Mouse (Mus musculus) forebrain, embryonic 14.5 days (tissue): ENCODE results near the gene Fam102b. TPM values are rescaled to one million over a fixed set of nuclear protein-coding genes. Genes with fewer than 3 reads are reported as not detected.
A peak's percentile ranks its signal among the peaks of the same experiment; 100 is the strongest.

Source experiments
- ATAC-seq: fragments of 200-750 bp; cut with Nextera tagmentation; 2 replicates; pipeline ENCODE4 v1.8.0; 2017; ENCODE audit warnings: mild to moderate bottlenecking, moderate library complexity
- DNase-seq: peaks from one replicate; pipeline ENCODE4 v3.0.0-alpha.2; 2015; ENCODE audit warnings: low spot score
- H3K27ac ChIP-seq: fragments of 300-500 bp; sonication (generic); 2 replicates; pipeline ENCODE4 v1.5.1; 2014; ENCODE audit warnings: low read depth, mild to moderate bottlenecking, control low read depth, low read length, moderate library complexity
- H3K27me3 ChIP-seq: fragments of 300-500 bp; sonication (generic); replicated peaks from 2 replicates; pipeline ENCODE4 v1.6.1; 2014; ENCODE audit warnings: low read length, control low read depth, mixed read lengths; ENCODE audit not compliant: control insufficient read depth, insufficient read depth
- H3K36me3 ChIP-seq: fragments of 300-500 bp; sonication (generic); 2 replicates; pipeline ENCODE4 v1.6.1; 2014; ENCODE audit warnings: low read length, control low read depth; ENCODE audit not compliant: control insufficient read depth, insufficient read depth
- H3K4me1 ChIP-seq: fragments of 300-500 bp; sonication (generic); 2 replicates; pipeline ENCODE4 v1.6.1; 2014; ENCODE audit warnings: antibody characterized with exemption, low read length, control low read depth; ENCODE audit not compliant: control insufficient read depth, insufficient read depth
- H3K4me2 ChIP-seq: fragments of 300-500 bp; sonication (generic); 2 replicates; pipeline ENCODE4 v1.6.1; 2014; ENCODE audit warnings: mild to moderate bottlenecking, control low read depth, low read length
- H3K4me3 ChIP-seq: fragments of 300-500 bp; sonication (generic); 2 replicates; pipeline ENCODE4 v1.5.1; 2014; ENCODE audit warnings: low read depth, low read length, control low read depth
- H3K9ac ChIP-seq: fragments of 300-500 bp; sonication (generic); 2 replicates; pipeline ENCODE4 v1.6.1; 2014; ENCODE audit warnings: mild to moderate bottlenecking, low read length, control low read depth, moderate library complexity
- H3K9me3 ChIP-seq: fragments of 300-500 bp; sonication (generic); replicated peaks from 2 replicates; pipeline ENCODE4 v1.6.1; 2016; ENCODE audit warnings: low read length, control low read depth, mixed read lengths; ENCODE audit not compliant: control insufficient read depth
- WGBS: fragments of 180-500 bp; shearing (Covaris S2); extraction: QIAGEN DNeasy Blood & Tissue Kit; methylation state at CpG from one replicate; pipeline ENCODE4 v1.1.7; 2014; 5-methylcytosine and 5-hydroxymethylcytosine counted together
- polyA plus RNA-seq: library from polyadenylated mRNA; unstranded; fragments of >200 nt; fragmentation: Nextera tagmentation; extraction: Ambion mirVana; gene quantifications from 2 replicates; pipeline ENCODE4 v1.2.1, GENCODE M21; 2014

Gene Fam102b
- polyA plus RNA-seq, 1 experiment from 2014 or later, result 11.1 TPM

DNA sequence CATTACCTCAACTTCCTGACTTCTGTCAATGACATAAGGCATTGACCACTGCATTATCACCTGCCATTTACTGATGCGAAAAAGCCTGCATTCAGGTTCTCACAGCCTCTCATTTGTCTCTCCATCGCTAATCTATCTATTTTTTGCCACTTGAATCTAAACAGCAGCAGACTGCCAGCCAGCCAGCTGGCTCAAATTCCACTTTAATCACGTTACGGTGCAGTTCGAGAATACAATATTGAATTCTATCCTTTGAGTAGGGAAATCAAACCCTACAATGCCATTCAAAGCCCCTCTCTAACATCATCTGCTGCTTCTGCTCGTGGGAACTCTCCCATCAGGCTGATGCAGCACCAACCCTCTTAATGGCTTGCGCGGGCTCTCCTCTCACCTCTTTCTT is 4.3 kb downstream of the Fam102b start:
- Histone ChIP-seq H3K4me2 (no peak overlapping the region), H3K4me1 (peaks cover 19% of the 10 kb centered on the region), H3K4me3 (no peak overlapping the region), H3K27me3 (no peaks in the 10 kb centered on the region), H3K9me3 (no peaks in the 10 kb centered on the region), H3K9ac (no peak overlapping the region), H3K36me3 (no peaks in the 10 kb centered on the region), H3K27ac (no peak overlapping the region)
- 41% methylated on average over 8 of the region's 8 CpGs for WGBS
- DNase-seq, result peak; percentile 61
- no peak for ATAC-seq

DNA sequence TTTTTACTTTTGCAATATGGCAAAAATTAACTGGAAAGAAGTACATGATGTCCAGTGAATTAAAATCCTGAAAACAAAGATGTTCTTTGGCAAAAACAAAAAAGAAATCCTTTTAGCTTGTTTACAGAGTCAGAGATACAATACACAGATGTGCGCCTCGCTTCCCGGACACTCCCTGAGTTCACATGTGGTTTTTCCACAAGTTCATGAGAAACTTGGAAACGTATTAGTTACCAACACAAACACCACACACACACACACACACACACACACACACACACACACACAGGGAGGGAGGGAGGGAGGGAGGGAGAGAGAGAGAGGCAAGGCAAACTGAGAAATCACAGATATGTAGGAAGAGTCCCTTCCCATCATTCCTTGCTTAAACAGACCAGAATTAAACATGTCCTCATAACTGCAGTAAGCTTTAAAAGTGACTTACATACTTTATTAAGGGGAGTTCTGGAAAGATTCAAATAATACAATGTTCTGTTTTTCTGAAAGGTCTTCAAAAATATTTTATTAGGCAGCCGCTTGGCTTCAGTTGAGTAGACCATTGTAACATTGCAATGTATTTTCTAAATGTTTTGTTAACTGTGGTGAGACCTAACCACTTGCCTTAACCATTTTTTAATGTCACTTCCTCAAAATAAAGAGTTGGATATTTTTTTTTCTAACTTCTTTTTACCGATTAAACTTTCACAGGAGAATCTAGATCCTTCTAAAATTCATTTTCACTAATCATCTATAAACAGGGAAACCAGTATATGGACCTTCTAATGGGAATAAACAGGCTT is 5.5 kb downstream of the Fam102b start:
- no peak overlapping the region for H3K9ac ChIP-seq
- H3K27me3 ChIP-seq, result no peaks in the 10 kb centered on the region
- WGBS, result 91% methylated on average over 6 of the region's 6 CpGs
- H3K4me2 ChIP-seq, result no peak overlapping the region
- H3K27ac ChIP-seq, result no peak overlapping the region
- no peaks in the 10 kb centered on the region for H3K36me3 ChIP-seq
- H3K4me1 ChIP-seq, result peaks cover 19% of the 10 kb centered on the region
- no peak overlapping the region for H3K4me3 ChIP-seq
- H3K9me3 ChIP-seq, result no peaks in the 10 kb centered on the region
- DNase-seq (no peak), ATAC-seq (no peak)

DNA sequence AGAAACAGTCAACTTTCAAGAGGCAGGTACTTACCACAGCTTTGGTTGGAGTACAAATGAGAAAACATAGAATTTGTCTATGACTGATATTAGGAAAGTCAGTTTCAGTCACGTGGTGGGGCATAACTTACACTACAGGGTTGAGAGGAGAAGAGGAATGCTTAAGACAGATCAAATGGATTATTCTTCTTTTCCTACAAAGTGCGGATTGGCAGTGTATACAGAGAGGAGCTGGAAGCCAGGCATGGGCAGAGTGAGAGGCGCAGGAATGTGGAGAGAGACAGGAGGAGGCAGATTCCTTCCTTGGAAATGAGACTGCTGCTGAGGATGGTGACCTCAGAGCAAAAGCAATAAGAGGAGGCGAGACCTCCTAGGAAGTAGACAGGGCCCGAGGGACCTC is 9.1 kb downstream of the Fam102b start:
- H3K27ac ChIP-seq, result no peak overlapping the region
- 91% methylated on average over 5 of the region's 5 CpGs for WGBS
- H3K4me2 ChIP-seq, result no peak overlapping the region
- no peak overlapping the region for H3K9ac ChIP-seq
- H3K4me1 ChIP-seq, result peaks cover 5% of the 10 kb centered on the region
- DNase-seq (no peak), ATAC-seq (no peak)
- no peaks in the 10 kb centered on the region for H3K36me3 ChIP-seq
- no peaks in the 10 kb centered on the region for H3K27me3 ChIP-seq
- H3K4me3 ChIP-seq, result no peak overlapping the region
- no peaks in the 10 kb centered on the region for H3K9me3 ChIP-seq

DNA sequence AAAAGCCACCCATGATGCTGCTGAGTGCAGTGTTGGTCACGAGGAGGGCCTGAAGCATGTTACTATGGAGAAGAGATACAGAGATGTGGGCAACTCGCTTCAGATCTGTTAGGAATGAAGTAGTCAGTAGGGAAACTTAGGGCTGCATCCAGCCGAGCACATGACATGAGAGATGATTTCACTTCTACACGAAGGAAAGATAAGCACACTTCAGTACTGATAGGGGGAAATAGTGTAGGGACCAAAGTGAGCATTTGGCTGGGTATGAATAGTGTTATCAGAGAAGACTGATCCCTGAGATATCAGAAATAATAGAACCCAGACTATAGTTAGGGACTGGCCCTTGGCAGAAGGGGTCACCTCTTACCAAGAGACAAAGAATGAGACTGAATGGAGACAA is 14.8 kb downstream of the Fam102b start:
- ATAC-seq (no peak), DNase-seq (no peak)
- H3K36me3 ChIP-seq, result no peaks in the 10 kb centered on the region
- H3K4me3 ChIP-seq, result no peak overlapping the region
- no peaks in the 10 kb centered on the region for H3K4me1 ChIP-seq
- H3K4me2 ChIP-seq, result no peak overlapping the region
- no peak overlapping the region for H3K9ac ChIP-seq
- no peak overlapping the region for H3K27ac ChIP-seq
- no peaks in the 10 kb centered on the region for H3K9me3 ChIP-seq
- WGBS, result 86% methylated on average over 4 of the region's 4 CpGs
- H3K27me3 ChIP-seq, result no peaks in the 10 kb centered on the region

DNA sequence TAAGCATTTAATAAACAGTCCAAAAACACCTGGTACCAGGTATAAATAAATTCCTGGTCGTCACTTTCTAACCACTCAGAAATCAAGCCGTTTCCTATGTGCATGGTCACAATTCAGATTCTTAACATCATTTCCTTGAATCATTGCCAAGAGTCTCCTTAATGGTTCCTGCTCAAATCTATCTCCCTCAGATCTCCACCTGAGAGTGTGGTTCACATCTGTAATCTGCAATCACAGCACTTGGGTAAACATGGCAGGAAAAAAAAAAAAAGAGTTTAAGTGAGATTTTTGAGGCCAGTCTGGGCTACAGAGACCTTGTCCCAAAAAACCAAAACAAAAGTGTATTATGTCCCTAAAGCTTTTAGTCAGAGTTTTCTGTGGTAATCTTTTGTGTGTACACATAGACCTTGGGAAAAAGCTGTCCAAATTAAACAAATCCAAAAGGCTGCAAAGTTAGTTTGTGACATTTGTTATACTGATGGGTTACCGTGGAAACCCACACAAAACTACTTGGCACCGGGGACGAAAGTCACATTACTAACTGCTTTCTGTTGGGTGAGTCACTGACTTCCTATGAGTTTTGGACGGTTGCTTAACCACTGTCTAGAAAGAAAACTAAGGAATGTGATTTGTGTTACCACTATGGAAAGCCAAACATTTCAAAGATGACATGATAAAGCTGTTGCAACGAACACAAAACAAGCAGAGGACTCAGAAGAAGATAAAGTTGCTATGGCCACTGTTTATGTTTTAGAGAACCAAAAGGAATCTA is 16.7 kb downstream of the Fam102b start:
- Histone ChIP-seq H3K9ac (no peak overlapping the region), H3K4me2 (no peak overlapping the region), H3K9me3 (no peaks in the 10 kb centered on the region), H3K36me3 (no peaks in the 10 kb centered on the region), H3K27ac (no peak overlapping the region), H3K4me1 (no peaks in the 10 kb centered on the region), H3K4me3 (no peak overlapping the region), H3K27me3 (no peaks in the 10 kb centered on the region)
- 84% methylated on average over 7 of the region's 7 CpGs for WGBS
- DNase-seq (no peak), ATAC-seq (no peak)

DNA sequence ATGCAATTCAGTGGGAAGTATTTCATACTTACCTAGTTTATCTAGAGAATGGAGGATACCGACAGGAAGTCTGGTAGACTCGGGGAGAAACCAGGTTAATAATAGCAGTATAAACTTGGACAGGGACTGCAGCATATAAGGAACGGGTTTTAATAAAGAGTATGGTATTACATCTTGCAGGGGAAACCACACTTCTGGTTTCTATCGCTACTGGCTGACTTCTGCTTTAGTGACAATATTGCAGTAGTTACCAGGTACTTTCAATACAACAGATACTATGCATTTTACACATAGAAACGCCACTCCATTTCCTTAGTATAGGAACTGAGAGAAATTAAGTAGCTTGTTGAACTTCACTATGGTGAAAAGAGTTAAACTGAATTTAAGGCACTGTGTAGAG is 19.2 kb downstream of the Fam102b start:
- no peak for ATAC-seq
- Histone ChIP-seq H3K4me1 (no peaks in the 10 kb centered on the region), H3K4me3 (no peak overlapping the region), H3K27ac (no peak overlapping the region), H3K36me3 (no peaks in the 10 kb centered on the region), H3K9ac (no peak overlapping the region), H3K9me3 (no peaks in the 10 kb centered on the region), H3K27me3 (no peaks in the 10 kb centered on the region), H3K4me2 (no peak overlapping the region)
- DNase-seq, result no peak
- WGBS, result 92% methylated on average over 5 of the region's 5 CpGs

DNA sequence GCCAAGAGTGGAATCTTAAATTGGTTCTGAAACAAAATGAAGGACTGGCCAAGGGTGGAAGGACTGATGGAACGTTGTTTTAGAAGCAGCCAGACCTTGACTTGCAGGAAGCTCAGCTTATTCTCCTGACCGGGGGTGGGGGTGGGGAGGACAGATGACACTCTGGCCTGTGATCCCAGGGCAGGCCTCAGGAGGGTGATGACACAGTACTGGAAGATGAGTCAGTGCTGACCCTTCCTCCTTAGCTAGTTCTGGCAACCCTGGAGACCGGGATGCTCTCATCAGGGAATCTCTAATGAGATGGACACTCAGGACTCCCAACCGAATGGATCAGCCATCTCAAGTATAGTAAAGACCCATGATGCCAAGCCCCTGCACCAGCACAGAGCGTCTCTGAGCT is 21.6 kb downstream of the Fam102b start:
- H3K27ac ChIP-seq, result no peak overlapping the region
- H3K27me3 ChIP-seq, result no peaks in the 10 kb centered on the region
- no peak overlapping the region for H3K4me3 ChIP-seq
- H3K9ac ChIP-seq, result no peak overlapping the region
- DNase-seq (no peak), ATAC-seq (no peak)
- H3K9me3 ChIP-seq, result no peaks in the 10 kb centered on the region
- peaks cover 6% of the 10 kb centered on the region; the same call in 1 of the 2 replicates for H3K36me3 ChIP-seq
- WGBS, result 87% methylated on average over 5 of the region's 5 CpGs
- no peak overlapping the region for H3K4me2 ChIP-seq
- H3K4me1 ChIP-seq, result no peaks in the 10 kb centered on the region

DNA sequence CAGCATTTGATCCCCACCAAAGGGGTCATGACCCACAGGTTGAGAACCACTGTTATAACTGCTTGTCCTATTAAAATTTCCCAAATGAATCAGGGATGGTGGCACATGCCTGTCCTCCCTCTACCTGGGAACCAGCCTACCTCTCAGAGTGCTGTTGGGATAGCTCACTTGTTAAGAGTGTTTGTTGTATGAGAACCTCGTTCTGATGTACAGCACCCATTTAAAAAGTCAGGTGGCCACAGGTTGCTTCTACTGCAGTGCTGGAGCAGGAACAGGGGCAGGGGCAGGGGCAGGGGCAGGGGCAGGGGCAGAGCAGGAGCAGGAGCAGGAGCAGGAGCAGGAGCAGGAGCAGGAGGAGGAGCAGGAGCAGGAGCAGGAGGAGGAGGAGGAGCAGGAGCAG is 28.2 kb downstream of the Fam102b start:
- Histone ChIP-seq H3K9me3 (no peaks in the 10 kb centered on the region), H3K27me3 (no peaks in the 10 kb centered on the region), H3K4me2 (no peak overlapping the region), H3K4me3 (no peak overlapping the region), H3K9ac (no peak overlapping the region), H3K36me3 (peaks cover 6% of the 10 kb centered on the region; the same call in 1 of the 2 replicates), H3K4me1 (no peaks in the 10 kb centered on the region), H3K27ac (no peak overlapping the region)
- 81% methylated on average over 1 of the region's 1 CpGs for WGBS
- DNase-seq, result no peak
- no peak for ATAC-seq

DNA sequence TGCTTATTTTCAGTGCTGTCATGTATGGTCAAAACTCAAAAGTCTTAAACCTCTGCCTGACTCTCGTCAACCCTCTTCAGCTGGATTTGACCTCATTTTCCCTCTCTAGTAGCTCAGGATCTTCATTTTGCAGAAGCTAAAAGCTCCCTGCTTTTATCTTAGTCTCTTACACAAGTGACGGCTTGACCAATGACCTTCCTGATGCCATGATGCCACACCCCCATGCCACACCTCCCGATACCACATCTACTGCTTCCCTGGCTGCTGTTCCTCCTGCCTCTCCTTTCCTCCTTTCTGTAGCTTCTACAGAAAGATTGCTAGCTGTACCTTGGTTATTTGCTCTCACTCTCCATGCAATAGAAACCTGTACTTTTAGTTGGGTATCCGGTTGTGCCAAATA is 29.6 kb downstream of the Fam102b start:
- Histone ChIP-seq H3K36me3 (peaks cover 6% of the 10 kb centered on the region; the same call in 1 of the 2 replicates), H3K4me1 (no peaks in the 10 kb centered on the region), H3K4me2 (no peak overlapping the region), H3K27ac (no peak overlapping the region), H3K9ac (no peak overlapping the region), H3K27me3 (no peaks in the 10 kb centered on the region), H3K9me3 (no peaks in the 10 kb centered on the region), H3K4me3 (no peak overlapping the region)
- DNase-seq (no peak), ATAC-seq (no peak)
- WGBS, result 73% methylated on average over 4 of the region's 4 CpGs
